Mouse (Mus musculus): ENCODE measurements around the gene Cct5.
"Not testable (repeated sequence)": the region's sequence is repeated elsewhere in the genome, so short reads cannot be mapped to it uniquely, and the experiment has no call there.

Cct5 gene

DNA sequence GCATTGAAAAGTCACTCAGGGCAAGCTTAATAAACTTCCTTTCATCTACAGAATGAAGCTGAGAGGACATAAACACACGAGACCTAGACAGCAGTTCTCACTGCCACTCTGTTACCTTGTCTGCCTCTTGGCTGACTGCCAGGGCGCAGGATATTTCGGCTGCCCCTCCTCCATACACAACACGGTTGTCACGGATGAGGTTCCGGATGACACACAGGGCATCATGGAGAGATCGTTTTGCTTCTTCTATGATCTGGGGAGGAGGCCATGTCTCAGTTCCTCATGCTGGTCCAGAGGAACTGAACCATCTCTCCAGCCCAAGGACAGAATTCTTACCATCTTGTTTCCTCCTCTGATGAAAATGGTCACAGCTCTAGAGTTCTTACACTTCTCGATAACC, 9.1 kb downstream of the Cct5 start:
- H3K27me3 ChIP-seq (ENCODE audit: insufficient read depth, low read length), result no peaks in the 10 kb centered on the region
- peaks cover 87% of the 10 kb centered on the region for H3K36me3 ChIP-seq (ENCODE audit: insufficient read depth, low read length)
- TF ChIP-seq POU5F1 (IDR thresholded peaks at IDR 0.05; ENCODE audit: borderline replicate concordance, low read length), result no peak
- peaks cover 39% of the 10 kb centered on the region for H3K4me1 ChIP-seq (replicated peaks; ENCODE audit: low read depth, low read length)
- H3K9me3 ChIP-seq (ENCODE audit: low read length), result no peaks in the 10 kb centered on the region
- no peak overlapping the region for H3K4me3 ChIP-seq (replicated peaks; ENCODE audit: low read length)

GRCm38 (mm10) chr15:31590176-31590575, 11.4 kb downstream of the Cct5 start:
- H3K36me3 ChIP-seq (ENCODE audit: insufficient read depth, low read length), result peaks cover 64% of the 10 kb centered on the region
- no peak for TF ChIP-seq CTCF (conservative IDR thresholded peaks at IDR 0.05; ENCODE audit: low read length)
- no peak for TF ChIP-seq NANOG (IDR thresholded peaks at IDR 0.05; ENCODE audit: borderline replicate concordance, low read length)
- TF ChIP-seq POU5F1 (IDR thresholded peaks at IDR 0.05; ENCODE audit: borderline replicate concordance, low read length), result no peak
- no peaks in the 10 kb centered on the region for H3K9me3 ChIP-seq (ENCODE audit: low read length)

DNA sequence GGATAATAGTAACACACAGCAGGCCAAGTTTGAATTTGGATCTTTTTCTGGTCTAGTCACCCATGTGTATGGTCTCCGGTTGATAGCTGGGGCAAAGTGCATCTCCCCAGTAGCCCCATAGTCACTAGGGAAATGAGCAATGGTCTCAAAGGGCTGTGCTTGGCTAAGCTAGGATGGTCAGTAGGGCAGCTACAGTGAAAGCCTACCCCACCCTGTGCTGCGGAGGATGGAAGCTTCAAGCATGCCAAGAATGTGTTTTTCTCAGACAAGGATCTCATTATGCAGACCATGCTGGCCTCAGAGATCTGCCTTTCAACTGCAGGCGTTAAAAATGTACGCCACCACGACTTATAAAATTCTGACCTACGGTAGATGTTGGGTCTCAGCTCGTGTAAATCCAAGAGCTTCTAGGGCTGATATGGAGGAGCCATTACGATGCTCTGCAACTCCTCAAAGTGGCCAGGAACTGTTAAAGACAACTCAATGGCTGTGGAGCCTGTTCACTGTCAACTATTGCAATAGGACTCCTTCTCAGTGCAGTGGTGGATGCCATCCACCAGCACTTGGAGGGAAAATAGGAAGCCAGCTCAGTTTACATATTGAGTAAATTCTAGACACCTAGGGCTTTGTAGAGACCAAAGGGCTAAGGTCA, 12.5 kb downstream of the Cct5 start:
- H3K9me3 ChIP-seq (ENCODE audit: low read length), result no peaks in the 10 kb centered on the region
- no peaks in the 10 kb centered on the region for H3K27me3 ChIP-seq (ENCODE audit: insufficient read depth, low read length)
- TF ChIP-seq POU5F1 (IDR thresholded peaks at IDR 0.05; ENCODE audit: borderline replicate concordance, low read length) (no peak), NANOG (IDR thresholded peaks at IDR 0.05; ENCODE audit: borderline replicate concordance, low read length) (no peak), CTCF (conservative IDR thresholded peaks at IDR 0.05; ENCODE audit: low read length) (no peak)
- H3K4me1 ChIP-seq (replicated peaks; ENCODE audit: low read depth, low read length), result peaks cover 22% of the 10 kb centered on the region
- H3K4me3 ChIP-seq (replicated peaks; ENCODE audit: low read length), result no peak overlapping the region
- peaks cover 53% of the 10 kb centered on the region for H3K36me3 ChIP-seq (ENCODE audit: insufficient read depth, low read length)

More at GRCm38 (mm10) chr15:31590176-31590575, 11.4 kb downstream of the Cct5 start:
- Histone ChIP-seq H3K4me3 (replicated peaks; ENCODE audit: low read length) (no peak overlapping the region), H3K27me3 (ENCODE audit: insufficient read depth, low read length) (no peaks in the 10 kb centered on the region), H3K4me1 (replicated peaks; ENCODE audit: low read depth, low read length) (peaks cover 25% of the 10 kb centered on the region)

GRCm38 (mm10) chr15:31587789-31588188, 13.8 kb downstream of the Cct5 start:
- TF ChIP-seq POU5F1 (IDR thresholded peaks at IDR 0.05; ENCODE audit: borderline replicate concordance, low read length) (no peak), CTCF (conservative IDR thresholded peaks at IDR 0.05; ENCODE audit: low read length) (no peak), NANOG (IDR thresholded peaks at IDR 0.05; ENCODE audit: borderline replicate concordance, low read length) (no peak)
- Histone ChIP-seq H3K27me3 (ENCODE audit: insufficient read depth, low read length) (no peaks in the 10 kb centered on the region), H3K4me1 (replicated peaks; ENCODE audit: low read depth, low read length) (peaks cover 22% of the 10 kb centered on the region), H3K9me3 (ENCODE audit: low read length) (no peaks in the 10 kb centered on the region), H3K36me3 (ENCODE audit: insufficient read depth, low read length) (peaks cover 40% of the 10 kb centered on the region), H3K4me3 (replicated peaks; ENCODE audit: low read length) (no peak overlapping the region)

GRCm38 (mm10) chr15:31586519-31586918, 15.1 kb downstream of the Cct5 start:
- peaks cover 15% of the 10 kb centered on the region for H3K4me1 ChIP-seq (replicated peaks; ENCODE audit: low read depth, low read length)
- no peaks in the 10 kb centered on the region for H3K9me3 ChIP-seq (ENCODE audit: low read length)
- peaks cover 27% of the 10 kb centered on the region for H3K36me3 ChIP-seq (ENCODE audit: insufficient read depth, low read length)
- no peaks in the 10 kb centered on the region for H3K27me3 ChIP-seq (ENCODE audit: insufficient read depth, low read length)
- H3K4me3 ChIP-seq (replicated peaks; ENCODE audit: low read length), result no peak overlapping the region
- TF ChIP-seq CTCF (conservative IDR thresholded peaks at IDR 0.05; ENCODE audit: low read length) (peak; percentile 91), POU5F1 (IDR thresholded peaks at IDR 0.05; ENCODE audit: borderline replicate concordance, low read length) (no peak), NANOG (IDR thresholded peaks at IDR 0.05; ENCODE audit: borderline replicate concordance, low read length) (no peak)

- H3K4me3 ChIP-seq (replicated peaks; ENCODE audit: low read length), result no peak overlapping the region
- TF ChIP-seq POU5F1 (IDR thresholded peaks at IDR 0.05; ENCODE audit: borderline replicate concordance, low read length) (no peak), NANOG (IDR thresholded peaks at IDR 0.05; ENCODE audit: borderline replicate concordance, low read length) (no peak), CTCF (conservative IDR thresholded peaks at IDR 0.05; ENCODE audit: low read length) (no peak)
Measured at GRCm38 (mm10) chr15:31586088-31586487, 15.5 kb downstream of the Cct5 start.

GRCm38 (mm10) chr15:31585238-31585637, 16.4 kb downstream of the Cct5 start:
- TF ChIP-seq CTCF (conservative IDR thresholded peaks at IDR 0.05; ENCODE audit: low read length) (no peak), POU5F1 (IDR thresholded peaks at IDR 0.05; ENCODE audit: borderline replicate concordance, low read length) (no peak)
- Histone ChIP-seq H3K4me3 (replicated peaks; ENCODE audit: low read length) (no peak overlapping the region), H3K27me3 (ENCODE audit: insufficient read depth, low read length) (no peaks in the 10 kb centered on the region), H3K9me3 (ENCODE audit: low read length) (no peaks in the 10 kb centered on the region), H3K36me3 (ENCODE audit: insufficient read depth, low read length) (peaks cover 14% of the 10 kb centered on the region), H3K4me1 (replicated peaks; ENCODE audit: low read depth, low read length) (peaks cover 15% of the 10 kb centered on the region; the same call in 1 of the 2 replicates)

More at GRCm38 (mm10) chr15:31586088-31586487, 15.5 kb downstream of the Cct5 start:
- H3K9me3 ChIP-seq (ENCODE audit: low read length), result no peaks in the 10 kb centered on the region
- H3K36me3 ChIP-seq (ENCODE audit: insufficient read depth, low read length), result peaks cover 23% of the 10 kb centered on the region
- H3K27me3 ChIP-seq (ENCODE audit: insufficient read depth, low read length), result no peaks in the 10 kb centered on the region
- peaks cover 15% of the 10 kb centered on the region for H3K4me1 ChIP-seq (replicated peaks; ENCODE audit: low read depth, low read length)

GRCm38 (mm10) chr15:31583304-31584085, 18.1 kb downstream of the Cct5 start:
- Histone ChIP-seq H3K36me3 (ENCODE audit: insufficient read depth, low read length) (no peaks in the 10 kb centered on the region), H3K4me3 (replicated peaks; ENCODE audit: low read length) (no peak overlapping the region), H3K9me3 (ENCODE audit: low read length) (no peaks in the 10 kb centered on the region), H3K27me3 (ENCODE audit: insufficient read depth, low read length) (no peaks in the 10 kb centered on the region), H3K4me1 (replicated peaks; ENCODE audit: low read depth, low read length) (peaks cover 6% of the 10 kb centered on the region; the same call in 1 of the 2 replicates)
- no peak for TF ChIP-seq CTCF (conservative IDR thresholded peaks at IDR 0.05; ENCODE audit: low read length)
- TF ChIP-seq POU5F1 (IDR thresholded peaks at IDR 0.05; ENCODE audit: borderline replicate concordance, low read length), result no peak
- no peak for TF ChIP-seq NANOG (IDR thresholded peaks at IDR 0.05; ENCODE audit: borderline replicate concordance, low read length)

DNA sequence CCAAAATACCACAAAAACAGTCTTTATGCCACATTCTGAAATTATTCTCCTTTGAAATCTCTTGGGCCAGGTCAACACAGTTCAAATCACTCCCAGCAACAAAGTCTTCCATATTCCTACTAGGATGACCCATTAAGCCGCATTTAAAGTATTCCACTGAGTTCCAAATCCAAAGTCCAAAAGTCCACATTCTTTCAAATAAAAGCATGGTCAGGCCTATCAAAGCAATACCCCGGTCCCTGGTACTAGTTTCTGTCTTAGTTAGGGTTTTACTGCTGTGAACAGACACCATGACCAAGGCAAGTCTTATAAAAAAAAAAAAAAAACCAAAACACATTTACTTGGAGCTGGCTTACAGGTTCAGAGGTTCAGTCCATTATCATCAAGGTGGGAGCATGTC, 20.5 kb downstream of the Cct5 start:
- not testable (repeated sequence) for H3K36me3 ChIP-seq (ENCODE audit: insufficient read depth, low read length); H3K4me3 ChIP-seq (replicated peaks; ENCODE audit: low read length); H3K4me1 ChIP-seq (replicated peaks; ENCODE audit: low read depth, low read length); H3K27me3 ChIP-seq (ENCODE audit: insufficient read depth, low read length); H3K9me3 ChIP-seq (ENCODE audit: low read length)
